Mouse (Mus musculus) layer of hippocampus, postnatal 14 days (tissue): ENCODE results near the gene Fam171a1. TPM values are rescaled to one million over a fixed set of nuclear protein-coding genes. Genes with fewer than 3 reads are reported as not detected.

ENCODE experiments used
- DNase-seq, 2 experiments: peaks; one replicate each; pipeline ENCODE4 v3.0.0; 2021 to 2022; ENCODE audit warnings: low spot score in 2 of 2, mixed read lengths in 1 of 2
- microRNA-seq, 2 experiments: library from miRNA; unstranded; fragments of <30 nt; microRNA quantifications; one replicate each; pipeline ENCODE4 v1.2.0; 2021
- total RNA-seq, 2 experiments: library from RNA; stranded (reverse); gene quantifications; 2 replicates each; pipeline ENCODE4 v1.2.3; 2021

The Fam171a1 gene
- total RNA-seq, 2 experiments from 2014 or later, result 62.1 to 65.9 TPM

DNA sequence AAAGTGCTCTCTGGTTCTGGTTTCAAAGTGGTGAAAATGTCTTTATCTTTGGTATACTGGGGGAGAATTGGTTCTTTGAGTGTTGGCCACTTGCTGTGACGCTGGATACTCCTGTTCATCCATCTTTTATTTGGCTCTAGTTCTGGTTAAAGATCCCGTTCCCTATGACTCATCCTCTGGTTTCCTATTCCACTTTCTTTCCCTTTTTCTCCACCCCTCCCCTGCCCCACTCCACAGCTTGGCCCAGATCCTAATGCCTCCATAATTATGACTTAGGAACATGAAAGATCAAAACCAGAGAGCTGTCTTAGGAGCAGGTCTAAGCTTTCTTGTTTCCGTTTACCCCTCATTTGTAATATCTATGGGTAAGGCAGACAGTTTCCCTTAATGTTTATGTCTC is 130.2 kb downstream of the Fam171a1 start:
- DNase-seq, result no peak

DNA sequence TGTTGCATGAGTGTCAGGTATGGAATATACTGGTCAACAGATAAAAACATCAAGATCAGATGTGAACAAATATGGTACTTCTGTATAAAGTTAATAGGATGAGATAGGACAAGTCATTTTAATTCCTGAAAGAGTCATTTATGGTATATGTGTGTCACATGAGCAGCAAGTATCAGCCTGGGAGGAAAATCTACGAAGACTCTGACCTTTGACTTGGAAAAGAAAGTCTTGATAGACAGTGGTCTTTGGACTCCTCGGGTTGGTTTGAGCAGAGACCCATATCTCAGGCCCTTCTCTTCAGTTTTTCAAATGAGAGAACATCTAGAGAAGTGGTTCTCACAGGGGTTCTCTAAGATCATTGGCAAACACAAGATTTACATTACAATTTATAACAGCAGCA is 137.3 kb downstream of the Fam171a1 start:
- DNase-seq, result no peak

DNA sequence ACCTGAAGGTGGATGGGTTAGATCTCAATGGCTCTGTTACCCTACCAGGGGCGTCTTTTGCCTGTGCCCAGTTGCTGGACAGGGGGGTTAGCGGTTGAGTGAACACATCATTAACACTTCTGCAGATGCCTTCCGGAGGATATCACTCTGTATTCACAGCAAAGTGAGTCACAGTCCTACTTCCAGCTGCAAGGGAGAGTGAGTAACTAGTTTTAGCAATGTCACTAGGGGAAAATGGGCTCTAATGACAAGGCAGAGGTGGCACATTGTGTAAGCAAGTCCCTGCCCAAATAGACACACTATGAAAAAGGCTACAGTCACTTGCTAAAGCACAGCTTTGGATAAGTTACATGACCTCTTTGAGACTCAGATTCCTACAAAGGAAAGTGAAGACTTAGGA is 152.4 kb downstream of the Fam171a1 start:
- DNase-seq, result no peak

DNA sequence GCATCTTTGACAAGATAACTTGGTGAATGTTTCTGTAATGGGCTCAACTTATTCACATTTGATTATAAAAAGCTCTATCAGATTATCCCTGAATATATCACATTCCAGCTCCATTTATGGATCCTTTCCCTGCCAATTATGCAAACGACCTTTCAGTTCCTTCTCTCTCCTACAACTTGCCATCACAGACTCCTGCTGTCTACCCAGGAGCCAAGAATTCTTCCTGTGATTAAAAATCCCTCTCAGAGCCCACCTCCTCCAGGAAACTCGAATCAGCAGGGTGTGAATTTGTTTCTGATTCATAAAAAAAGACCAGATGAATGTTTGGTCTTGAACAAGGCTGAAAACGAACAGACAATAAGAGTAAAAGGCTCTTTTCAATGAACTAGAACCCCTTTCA is 153.9 kb downstream of the Fam171a1 start:
- DNase-seq, result no peak

DNA sequence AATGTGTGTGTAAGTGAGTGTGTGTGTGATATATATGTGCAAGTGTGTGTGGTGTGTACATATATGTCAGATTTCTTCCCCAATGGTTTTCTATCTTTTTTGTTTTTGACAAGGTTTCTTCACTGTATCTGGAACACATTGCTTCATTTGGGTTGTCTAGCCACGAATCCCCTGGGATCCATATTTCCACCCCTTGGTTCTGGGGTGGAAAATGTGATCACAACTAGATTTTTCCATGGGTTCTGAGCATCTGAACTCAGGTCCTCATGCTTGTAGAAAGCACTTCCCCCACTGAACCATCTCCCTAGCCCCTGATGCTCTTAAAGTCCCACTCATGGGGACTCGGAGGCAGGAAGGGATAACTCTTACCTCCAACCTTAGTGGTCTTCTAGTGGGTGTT is 159.3 kb downstream of the Fam171a1 start:
- no peak for DNase-seq

DNA sequence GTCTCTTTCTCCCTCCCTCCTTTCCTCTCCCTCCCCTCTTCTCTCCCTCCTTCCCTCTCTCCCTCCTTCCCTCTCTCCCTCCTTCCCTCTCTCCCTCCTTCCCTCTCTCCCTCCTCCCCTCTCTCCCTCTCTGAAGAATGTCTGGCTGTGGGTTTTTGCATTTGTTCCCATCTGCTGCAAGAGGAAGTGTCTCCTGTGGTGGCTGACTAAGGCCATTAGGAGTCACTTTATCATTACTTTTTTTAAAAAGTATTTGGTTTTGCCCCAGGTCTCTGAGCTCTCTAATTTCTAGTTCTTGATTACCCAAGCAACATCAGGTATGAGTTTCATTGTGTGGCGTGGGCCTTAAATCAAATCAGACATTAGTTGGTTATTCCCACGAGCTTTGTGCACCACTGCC is 162.1 kb downstream of the Fam171a1 start:
- DNase-seq, result no peak

Small RNA genes lying within 50 kb of the gene (microRNA-seq; reads per million reads assigned to microRNA genes)
- gene Gm27306, result 0 reads per million in 2 experiments

Other genes with a start within 250 kb of the Fam171a1 start
- 10 to 100 TPM; 71.5 to 73.1 TPM for gene Nmt2, start 170.0 kb downstream of the Fam171a1 start, total RNA-seq
- 1 to 10 TPM; 7.5 to 9.7 TPM for gene Rpp38, start 218.4 kb downstream of the Fam171a1 start, total RNA-seq
- 1 to 10 TPM; 1.6 to 1.9 TPM for gene Acbd7, start 221.9 kb downstream of the Fam171a1 start, total RNA-seq